ENCODE assay signal across 24 mouse cellular contexts in genomic region chr1:125974649-125975048, GRCm38 (mm10).
"Had no signal": no experiment of that assay in that cellular context is flagged by ENCODE, and none has a peak within 500 bp of the region (broad histone marks: within the 10 kb centered on the region; RNA-seq: fewer than 3 reads in every experiment).

No protein-coding gene starts in this region.

- H3K4me1 ChIP-seq: heart, embryonic 13.5 days; heart, embryonic 15.5 days; limb, embryonic 10.5 days; limb, embryonic 12.5 days had no signal

- DNase-seq: forebrain, postnatal 0 days; gastrocnemius, postnatal 14 days; gastrocnemius, postnatal 36 days; heart, adult 18-20 months; heart, postnatal 14 days; heart, postnatal 36 days; kidney, adult 11 months; kidney, adult 8-10 months; kidney, postnatal 10 days; kidney, postnatal 25 days; kidney, postnatal 4 days; liver had no signal

- H3K9me3 ChIP-seq: heart, embryonic 13.5 days; heart, embryonic 15.5 days; hindbrain, embryonic 13.5 days; hindbrain, embryonic 15.5 days; limb, embryonic 10.5 days; limb, embryonic 12.5 days had no signal

- H3K4me2 ChIP-seq: heart, embryonic 11.5 days; heart, embryonic 13.5 days; heart, embryonic 15.5 days; hindbrain, embryonic 13.5 days; hindbrain, embryonic 15.5 days; limb, embryonic 12.5 days; liver, embryonic 11.5 days had no signal

- H3K36me3 ChIP-seq: heart, embryonic 13.5 days; heart, embryonic 15.5 days; hindbrain, embryonic 13.5 days; hindbrain, embryonic 15.5 days; limb, embryonic 10.5 days; limb, embryonic 12.5 days had no signal

- ATAC-seq: forebrain, postnatal 0 days; hindbrain, postnatal 0 days; intestine, embryonic 16.5 days had no signal

- H3K4me3 ChIP-seq: heart, embryonic 13.5 days; heart, embryonic 15.5 days; hindbrain, embryonic 13.5 days; hindbrain, embryonic 15.5 days; layer of hippocampus, adult 2 months; left cerebral cortex, adult 2 months; limb, embryonic 10.5 days; limb, embryonic 12.5 days had no signal

- H3K27ac ChIP-seq: heart, embryonic 13.5 days; heart, embryonic 15.5 days; hindbrain, embryonic 13.5 days; hindbrain, embryonic 15.5 days; hindbrain, postnatal 0 days; layer of hippocampus, adult 2 months; left cerebral cortex, adult 2 months; limb, embryonic 10.5 days; limb, embryonic 12.5 days had no signal

- H3K27me3 ChIP-seq: heart, embryonic 13.5 days; heart, embryonic 15.5 days; hindbrain, embryonic 13.5 days; hindbrain, embryonic 15.5 days; limb, embryonic 12.5 days had no signal

- H3K9ac ChIP-seq: forebrain, postnatal 0 days; heart, embryonic 13.5 days; heart, embryonic 15.5 days; hindbrain, embryonic 13.5 days; hindbrain, embryonic 15.5 days; limb, embryonic 12.5 days had no signal
